Mouse (Mus musculus) embryonic fibroblast, embryonic 13.5 days (primary cell): ENCODE measurements around the gene Sytl3.
"Not testable (repeated sequence)": the region's sequence is repeated elsewhere in the genome, so short reads cannot be mapped to it uniquely, and the experiment has no call there.

Experiments used
- CTCF ChIP-seq: IDR thresholded peaks from 2 replicates; pipeline ENCODE4 v1.5.1; 2011; ENCODE audit warnings: mild to moderate bottlenecking, control low read depth, low read length, moderate library complexity, borderline replicate concordance; ENCODE audit not compliant: insufficient read depth
- POLR2A ChIP-seq: IDR thresholded peaks from 2 replicates; pipeline ENCODE4 v1.6.1; 2011; ENCODE audit warnings: low read depth, mild to moderate bottlenecking, control low read depth, low read length, moderate library complexity

GRCm38 (mm10) chr17:6624926-6625558, 33.9 kb upstream of the Sytl3 start:
- not testable (repeated sequence) for TF ChIP-seq POLR2A, CTCF
